Mouse (Mus musculus) T-cell, adult 2 months (primary cell): ENCODE data around the gene Capn7.

Experiments used
- DNase-seq: peaks from one replicate; pipeline ENCODE4 v3.0.0; 2022; ENCODE audit warnings: low spot score

The Capn7 gene

DNA sequence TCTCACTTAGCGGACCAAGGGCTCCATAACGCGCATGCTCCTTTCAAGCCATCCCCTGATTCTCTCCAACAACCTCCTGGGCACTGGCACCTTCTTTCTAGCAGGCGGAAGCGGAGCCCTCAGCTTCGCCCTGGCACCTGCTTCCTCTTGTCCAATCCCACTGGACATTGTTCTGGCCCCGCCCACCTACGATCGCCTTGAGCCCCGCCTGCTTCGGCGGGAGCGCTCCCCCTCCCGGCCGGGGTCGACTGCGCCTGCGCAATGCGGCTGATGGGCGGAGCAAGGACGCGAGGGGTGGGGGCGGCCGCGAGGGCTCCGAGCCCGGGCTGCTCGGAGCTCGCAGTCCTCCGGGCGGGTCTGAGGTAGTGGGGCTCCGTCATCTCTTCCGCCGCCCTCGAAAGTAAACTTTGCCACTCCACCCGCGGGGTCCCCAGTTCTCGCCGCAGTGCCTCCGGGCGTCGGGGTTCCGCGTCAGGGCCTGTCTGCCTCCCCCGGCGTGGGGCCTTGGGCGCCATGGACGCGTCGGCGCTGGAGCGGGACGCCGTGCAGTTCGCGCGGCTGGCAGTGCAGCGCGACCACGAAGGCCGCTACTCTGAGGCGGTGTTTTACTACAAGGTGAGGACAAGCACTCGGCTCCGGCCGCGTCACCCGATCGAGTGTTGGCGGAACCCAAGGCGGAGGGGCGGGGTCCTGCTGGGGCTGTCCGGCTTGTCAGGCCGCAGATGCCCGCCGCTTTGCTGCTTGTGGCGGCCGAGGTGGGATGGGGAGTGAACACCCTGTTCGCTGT, at the start of gene Capn7:
Capn7 (plus strand) TSS at position 270 of the 787 bp plus-strand sequence.
- peak; percentile 97 for DNase-seq

GRCm38 (mm10) chr14:31313192-31313591, 23.2 kb upstream of the Capn7 start:
- DNase-seq: no peak

GRCm38 (mm10) chr14:31316613-31317012, 19.8 kb upstream of the Capn7 start:
- DNase-seq: no peak

- DNase-seq: no peak
These were observed 18.7 kb upstream of the Capn7 start for GRCm38 (mm10) chr14:31317754-31318153.

GRCm38 (mm10) chr14:31319546-31319945, 16.9 kb upstream of the Capn7 start:
- no peak for DNase-seq

DNA sequence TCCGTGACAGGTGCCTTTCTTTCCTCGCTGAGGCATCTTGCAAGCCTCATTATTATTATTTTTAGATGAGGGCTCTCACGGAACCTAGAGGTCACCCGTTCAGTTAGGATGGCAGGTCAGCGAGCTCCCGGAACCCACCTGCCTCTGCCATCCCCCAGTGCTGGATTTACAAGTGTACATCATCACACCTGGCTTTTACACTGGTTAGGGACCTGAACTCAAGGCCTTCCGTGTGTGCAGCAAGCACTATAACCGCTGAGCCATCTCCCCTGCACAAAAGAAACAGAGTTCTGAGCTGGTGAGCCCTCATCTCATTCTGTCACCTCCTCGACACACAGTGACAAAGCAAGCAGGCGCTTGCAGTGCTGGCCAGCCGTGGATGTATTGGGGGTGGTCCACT, 15.3 kb upstream of the Capn7 start:
- DNase-seq: no peak

DNA sequence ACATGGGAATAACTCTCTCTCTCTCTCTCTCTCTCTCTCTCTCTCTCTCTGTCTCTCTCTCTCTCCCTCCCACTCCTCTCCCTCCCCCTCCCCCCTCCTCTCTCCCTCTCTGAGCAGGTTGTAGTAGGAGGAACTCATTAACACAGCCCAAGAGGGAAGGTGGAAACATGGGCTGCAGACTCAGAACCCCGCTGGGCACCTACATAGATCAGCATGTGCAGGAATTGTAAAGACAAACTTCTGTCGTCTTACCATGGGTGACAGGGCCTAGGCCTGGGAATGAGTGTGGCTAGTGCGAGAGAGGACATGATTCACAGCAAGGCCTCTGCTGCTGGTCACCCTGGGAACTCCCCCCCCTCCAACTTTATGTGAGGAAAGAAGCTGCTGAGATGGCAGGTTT, 14.2 kb upstream of the Capn7 start:
- no peak for DNase-seq

DNA sequence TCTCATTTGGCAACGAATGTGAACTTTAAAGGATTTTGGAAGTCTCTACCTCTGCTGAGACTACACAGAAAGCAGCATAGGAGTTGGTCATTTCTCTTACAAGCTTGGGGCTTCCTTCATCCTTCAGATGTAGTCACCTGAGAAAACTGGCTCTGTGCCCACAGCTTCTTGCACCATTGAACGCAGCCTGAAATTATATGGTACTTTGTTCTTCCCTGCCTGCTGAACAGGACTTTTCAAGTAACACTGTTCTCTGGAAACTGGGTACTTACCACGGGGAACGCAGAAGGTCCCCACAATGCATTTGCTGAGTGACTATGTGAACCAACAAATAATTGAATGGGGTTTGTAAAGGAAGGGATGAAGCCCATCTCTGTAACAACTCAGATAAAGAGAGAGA, 13.2 kb upstream of the Capn7 start:
- DNase-seq: no peak

DNA sequence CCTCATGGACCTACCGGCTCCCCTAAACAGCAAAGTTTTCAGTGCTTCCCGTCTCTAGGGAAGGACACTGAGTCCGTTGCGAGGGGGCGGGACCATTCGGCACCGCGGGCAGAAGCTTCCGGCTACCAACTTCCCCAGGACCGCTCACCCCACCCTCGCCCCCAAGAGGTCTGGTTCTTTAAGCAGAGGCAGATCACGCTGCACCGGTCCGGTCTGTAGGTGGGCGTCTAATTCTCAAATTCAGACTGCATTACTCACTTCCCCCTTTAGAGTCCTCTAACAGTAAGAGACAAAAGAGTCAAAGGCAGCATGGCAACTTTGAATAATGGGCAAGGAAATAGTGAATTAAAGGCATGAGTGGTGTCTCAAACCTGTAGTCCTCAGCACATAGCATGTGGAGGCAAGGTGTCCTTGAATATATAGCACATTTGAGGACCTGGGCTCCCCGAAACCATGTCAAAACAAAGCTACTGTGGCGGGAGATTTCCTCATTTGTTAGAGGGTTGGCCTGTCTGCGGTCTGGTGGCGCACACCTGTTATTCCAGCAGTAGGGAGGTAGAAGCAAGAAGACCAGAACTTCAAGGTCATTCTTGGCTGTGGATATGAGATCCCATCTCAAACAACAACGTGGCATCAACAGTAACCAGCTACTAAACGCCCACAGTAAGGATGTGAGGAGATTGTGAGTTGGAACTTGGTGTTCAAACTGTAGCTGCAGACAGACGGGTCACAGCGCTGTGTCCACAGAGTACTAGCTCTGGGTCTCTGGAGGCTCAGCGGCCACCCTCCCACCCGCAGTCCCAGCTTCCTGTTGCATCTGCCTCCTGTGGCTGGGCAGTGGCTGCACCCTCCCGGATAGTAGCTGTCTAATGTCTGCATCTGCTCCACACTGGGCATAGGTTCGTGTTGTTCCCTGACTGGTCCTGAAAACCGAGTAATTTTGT, 12.3 kb upstream of the Capn7 start, which contains the start of gene Dnah1:
Dnah1 (minus strand) TSS at position 48 of the 944 bp plus-strand sequence.
- peak; percentile 18 for DNase-seq

DNA sequence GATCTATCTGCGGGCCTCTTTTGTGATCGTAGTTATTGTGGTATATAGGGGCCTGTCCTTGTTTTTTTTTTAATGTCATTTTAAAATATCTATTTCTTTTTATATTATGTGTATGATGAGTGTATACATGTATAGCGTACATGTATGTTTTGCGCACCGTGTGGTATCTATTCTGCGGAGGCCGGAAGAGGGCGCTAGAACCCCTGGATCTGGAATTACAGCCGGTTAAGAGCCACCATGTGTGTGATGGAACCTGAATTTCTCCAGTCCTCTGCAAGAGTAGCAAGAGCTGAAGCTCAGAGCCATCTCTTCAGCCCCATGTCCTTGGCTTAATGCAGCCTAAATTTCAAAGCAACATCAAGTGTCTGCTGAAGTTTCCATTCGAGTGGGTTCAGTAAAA, 11.6 kb upstream of the Capn7 start:
- no peak for DNase-seq

GRCm38 (mm10) chr14:31325551-31325950, 10.9 kb upstream of the Capn7 start:
- DNase-seq: no peak

GRCm38 (mm10) chr14:31326770-31327169, 9.7 kb upstream of the Capn7 start:
- no peak for DNase-seq

GRCm38 (mm10) chr14:31327196-31327595, 9.2 kb upstream of the Capn7 start:
- no peak for DNase-seq

GRCm38 (mm10) chr14:31327681-31328080, 8.8 kb upstream of the Capn7 start:
- no peak for DNase-seq

- no peak for DNase-seq
These were observed 6.7 kb upstream of the Capn7 start for GRCm38 (mm10) chr14:31329741-31330140.

DNA sequence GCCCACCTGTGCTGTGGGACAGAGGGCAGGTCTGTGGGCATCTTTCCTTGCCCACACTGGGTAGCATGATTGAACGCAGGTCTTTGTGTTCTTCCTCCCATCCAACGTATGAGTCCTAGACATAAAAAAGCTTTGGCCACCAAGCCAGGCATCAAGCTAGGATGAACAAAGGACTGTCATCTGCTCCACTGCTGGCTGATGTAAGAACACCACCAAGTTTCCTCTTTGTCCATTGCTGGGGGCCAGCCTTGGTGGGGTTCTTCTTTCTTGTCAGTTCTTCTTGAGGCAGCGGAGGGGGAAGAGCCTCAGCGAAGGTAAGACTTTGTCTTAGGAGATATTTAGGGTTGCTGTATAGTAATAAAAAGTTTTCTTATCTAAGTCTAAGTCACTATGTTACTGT, 5.5 kb upstream of the Capn7 start:
- no peak for DNase-seq

GRCm38 (mm10) chr14:31335765-31336164, 673 bp upstream of the Capn7 start:
- DNase-seq: no peak

GRCm38 (mm10) chr14:31337406-31337805, 968 bp downstream of the Capn7 start:
- DNase-seq: peak; percentile 18

- DNase-seq: no peak
These were observed 1.5 kb downstream of the Capn7 start for GRCm38 (mm10) chr14:31337947-31338346.

DNA sequence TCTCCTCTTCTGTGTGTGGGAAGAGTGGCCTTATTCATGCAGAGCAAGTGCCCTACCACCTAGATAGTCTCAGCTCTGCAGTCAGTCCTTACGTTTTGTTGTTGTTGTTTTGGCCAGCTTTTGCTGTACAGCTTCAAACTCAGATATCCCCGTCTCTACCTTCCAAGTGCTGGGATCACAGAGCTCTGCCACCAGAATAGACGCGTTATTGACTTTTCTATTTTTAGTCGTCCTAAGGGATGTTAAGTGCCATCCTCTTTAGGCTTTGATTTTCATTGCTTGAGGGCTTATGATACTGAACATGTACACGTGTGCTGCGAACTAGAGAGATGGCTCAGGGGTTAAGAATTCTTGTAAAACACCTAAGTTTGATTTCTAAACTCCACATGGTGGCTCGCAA, 6.8 kb downstream of the Capn7 start:
- no peak for DNase-seq

GRCm38 (mm10) chr14:31345367-31345766, 8.9 kb downstream of the Capn7 start:
- no peak for DNase-seq

GRCm38 (mm10) chr14:31362236-31362635, 25.8 kb downstream of the Capn7 start:
- DNase-seq: no peak

DNA sequence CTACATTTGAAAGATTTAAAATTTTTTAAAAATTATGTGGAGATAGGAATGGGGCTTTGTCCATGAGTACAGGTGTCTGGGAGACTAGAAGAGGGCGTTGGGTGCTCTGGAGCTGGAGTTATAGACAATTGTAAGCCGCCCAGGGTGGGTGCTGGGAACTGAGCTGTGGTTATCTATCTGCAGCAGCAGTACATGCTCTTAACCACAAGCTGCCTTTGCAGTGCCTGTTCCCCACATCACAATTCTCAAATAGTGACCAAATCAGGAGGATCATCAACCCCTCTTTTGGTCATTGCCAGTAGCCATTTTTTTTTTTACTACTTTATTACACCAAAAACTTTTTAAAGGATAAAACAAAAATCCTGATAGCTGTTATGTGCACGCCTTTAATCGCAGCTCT, 28.2 kb downstream of the Capn7 start:
- no peak for DNase-seq
